Mouse (Mus musculus): ENCODE results near the gene B4galnt2.

DNA sequence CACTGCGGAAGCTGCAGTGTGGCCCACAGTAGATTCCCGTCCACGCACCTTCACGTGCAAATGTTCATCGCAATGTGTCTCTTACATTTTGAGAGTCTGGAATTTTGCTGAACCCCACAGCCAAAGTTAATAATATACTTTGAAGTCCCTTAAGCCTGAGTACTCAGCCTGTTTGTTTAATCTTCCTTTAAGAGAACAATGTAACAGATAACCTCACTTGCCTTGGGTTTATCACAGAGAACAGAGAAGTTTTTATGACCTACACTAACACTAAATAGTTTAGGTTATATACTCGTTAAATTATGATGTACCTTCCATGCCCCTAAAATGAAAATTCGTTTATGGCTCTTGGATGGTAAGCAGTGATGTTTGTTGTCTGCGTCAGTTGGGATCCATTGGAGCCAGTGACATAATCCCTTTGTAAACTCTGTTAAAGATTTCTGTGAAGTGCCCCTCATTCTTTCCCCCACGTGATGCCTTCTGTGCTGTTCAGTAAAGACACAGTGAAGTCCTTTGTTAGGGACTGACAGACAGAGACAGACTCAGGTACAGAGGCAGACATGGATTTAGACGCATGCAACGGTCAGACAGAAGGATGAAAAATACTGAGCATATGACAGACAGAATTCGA lies 7.4 kb upstream of the B4galnt2 start:
- TF ChIP-seq CTCF (IDR thresholded peaks at IDR 0.05; ENCODE audit: extremely low read depth, insufficient read length, insufficient replicate concordance, low read depth, low read length) (no peak), POLR2A (IDR thresholded peaks at IDR 0.05; ENCODE audit: low read depth, low read length) (no peak)

All from small intestine, adult 2 months (tissue).